Mouse (Mus musculus) adipocyte (in vitro differentiated cells): ENCODE results near the gene Gm13271.
"Not testable (repeated sequence)": the region's sequence is repeated elsewhere in the genome, so short reads cannot be mapped to it uniquely, and the experiment has no call there.

Experiments
- DNase-seq: peaks from one replicate; pipeline ENCODE4 v3.0.0-alpha.2; 2016; ENCODE audit warnings: low spot score

Gene Gm13271

DNA sequence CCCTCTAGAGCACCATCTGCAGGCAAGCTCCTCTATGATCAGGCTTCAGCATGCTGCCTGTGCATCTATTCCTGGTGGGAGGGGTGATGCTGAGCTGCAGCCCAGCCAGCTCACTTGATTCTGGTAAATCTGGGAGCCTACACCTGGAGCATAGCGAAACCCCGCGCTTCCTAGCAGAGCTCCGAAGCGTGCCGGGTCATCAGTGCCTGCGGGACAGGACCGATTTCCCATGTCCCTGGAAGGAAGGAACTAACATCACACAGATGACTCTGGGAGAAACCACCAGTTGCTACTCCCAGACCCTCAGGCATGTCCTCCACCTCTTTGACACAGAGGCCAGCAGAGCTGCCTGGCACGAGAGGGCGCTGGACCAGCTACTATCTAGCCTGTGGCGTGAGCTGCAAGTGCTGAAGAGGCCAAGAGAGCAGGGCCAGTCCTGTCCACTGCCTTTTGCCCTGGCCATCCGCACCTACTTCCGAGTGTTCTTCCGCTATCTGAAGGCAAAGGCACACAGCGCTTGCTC, at the start of gene Gm13271:
TSS of gene Gm13271 (plus strand) at position 51 of the 523 bp plus-strand sequence.
- not testable (repeated sequence) for DNase-seq

DNA sequence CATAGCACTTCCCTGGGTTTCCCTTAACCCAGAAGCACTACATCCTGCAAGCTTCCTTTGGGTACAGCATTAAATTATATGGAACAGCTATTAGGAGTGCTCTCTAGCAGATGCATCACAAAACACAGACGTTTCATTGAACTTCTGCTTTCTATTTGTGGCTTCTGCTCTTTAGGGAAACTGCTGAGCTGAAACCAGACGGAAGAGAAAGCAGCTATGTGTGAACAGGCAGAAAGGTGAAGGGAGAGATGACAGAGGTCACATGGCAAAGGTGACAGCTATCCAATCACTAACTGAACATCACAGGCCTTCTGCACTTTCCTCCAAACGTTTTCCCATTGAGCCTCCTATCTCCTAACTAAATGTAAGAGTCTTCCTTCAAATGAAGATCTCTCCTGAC, 48.7 kb upstream of the Gm13271 start:
- no peak for DNase-seq

GRCm38 (mm10) chr4:88707128-88707826, 47.4 kb upstream of the Gm13271 start:
- DNase-seq = peak; percentile 62

GRCm38 (mm10) chr4:88714281-88714680, 40.4 kb upstream of the Gm13271 start:
- peak; percentile 42 for DNase-seq

DNA sequence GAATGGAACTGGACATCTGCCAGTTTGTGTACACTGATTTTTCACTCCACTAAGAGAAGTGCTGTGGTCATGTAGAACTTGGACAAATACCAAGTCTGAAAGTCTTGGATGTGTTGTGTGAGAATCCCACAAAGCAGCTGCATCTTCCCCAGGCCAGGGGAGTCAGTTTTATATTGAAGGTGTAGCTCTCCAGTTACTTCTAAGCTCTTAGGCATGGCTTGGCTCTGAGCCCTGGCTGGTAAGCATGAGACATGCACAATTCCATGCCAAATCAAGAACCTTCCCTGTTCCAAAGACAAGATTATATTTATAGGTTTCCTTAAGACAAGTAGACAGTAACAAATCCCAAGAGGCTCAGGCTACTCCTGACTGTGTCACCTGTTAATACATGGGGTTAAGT, 39.6 kb upstream of the Gm13271 start:
- DNase-seq = peak; percentile 22

GRCm38 (mm10) chr4:88718715-88719114, 36.0 kb upstream of the Gm13271 start:
- DNase-seq = peak; percentile 26

- DNase-seq = peak; percentile 96
Measured at GRCm38 (mm10) chr4:88721791-88722721, 32.6 kb upstream of the Gm13271 start, which contains the start of the genes Gm26566 and Klhl9. Gm26566 (plus strand) TSS chr4:88721805. Klhl9 (minus strand) TSS chr4:88722465.

GRCm38 (mm10) chr4:88723497-88724090, 31.1 kb upstream of the Gm13271 start:
- no peak for DNase-seq

GRCm38 (mm10) chr4:88726727-88727126, 27.9 kb upstream of the Gm13271 start:
- DNase-seq = no peak

- DNase-seq = peak; percentile 38
Measured at GRCm38 (mm10) chr4:88727324-88727723, 27.3 kb upstream of the Gm13271 start.

DNA sequence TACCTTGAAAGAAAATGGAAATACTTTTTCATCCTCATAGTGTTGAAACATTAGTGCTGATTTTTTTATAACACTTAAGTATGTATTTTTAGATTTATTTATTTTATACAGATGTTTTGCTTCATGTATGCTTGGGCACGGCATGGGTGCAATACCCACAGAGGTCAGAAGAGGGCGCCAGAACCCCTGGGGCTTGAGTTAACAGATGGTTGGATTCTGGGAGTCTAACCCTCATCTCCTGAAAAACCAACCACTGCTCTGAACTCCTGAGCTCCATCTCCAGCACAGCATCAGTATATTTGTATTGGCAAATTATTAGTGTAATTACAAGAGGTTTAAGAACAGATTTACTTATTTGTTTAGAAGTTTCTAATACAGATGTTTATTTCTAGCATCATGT, 16.2 kb upstream of the Gm13271 start:
- peak; percentile 54 for DNase-seq

DNA sequence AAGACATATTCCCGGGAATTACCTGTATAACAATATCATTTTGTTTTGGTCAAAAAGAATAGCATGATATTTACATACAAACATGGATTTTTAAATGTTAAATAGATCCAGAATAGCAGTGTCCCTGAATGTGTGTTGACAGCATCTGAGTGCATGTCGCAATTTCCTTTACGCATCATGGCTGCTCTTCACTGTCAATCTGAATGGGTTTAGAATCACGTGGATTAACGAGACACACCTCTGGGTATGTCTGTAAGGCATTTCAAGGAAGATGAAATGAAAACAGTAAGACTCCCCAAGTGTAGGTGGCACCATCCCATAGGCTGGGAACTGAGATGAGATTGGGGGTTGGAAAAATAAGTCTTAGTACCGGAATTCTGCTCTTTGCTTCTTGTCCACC, 15.6 kb upstream of the Gm13271 start:
- no peak for DNase-seq

DNA sequence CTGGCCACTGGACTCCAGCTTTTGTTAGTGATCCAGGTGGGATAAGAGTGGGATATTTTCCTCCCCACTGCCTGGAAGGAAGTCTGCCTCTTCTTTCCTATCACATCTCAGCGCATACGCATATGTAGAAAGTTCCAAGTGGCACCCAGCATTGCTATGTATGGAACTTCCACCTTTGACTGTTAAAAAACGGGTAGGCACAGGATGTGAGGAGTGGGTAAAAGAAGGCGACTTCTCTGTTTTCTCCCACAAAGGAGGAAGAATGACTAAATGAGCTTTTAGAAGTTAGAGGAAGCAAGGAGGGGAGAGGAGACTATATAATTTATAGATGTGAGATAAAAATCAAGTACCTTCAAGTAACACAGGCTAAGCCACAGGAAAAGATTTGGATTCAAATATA, 13.2 kb upstream of the Gm13271 start:
- no peak for DNase-seq

- no peak for DNase-seq
Measured at GRCm38 (mm10) chr4:88742771-88743371, 11.8 kb upstream of the Gm13271 start.

DNA sequence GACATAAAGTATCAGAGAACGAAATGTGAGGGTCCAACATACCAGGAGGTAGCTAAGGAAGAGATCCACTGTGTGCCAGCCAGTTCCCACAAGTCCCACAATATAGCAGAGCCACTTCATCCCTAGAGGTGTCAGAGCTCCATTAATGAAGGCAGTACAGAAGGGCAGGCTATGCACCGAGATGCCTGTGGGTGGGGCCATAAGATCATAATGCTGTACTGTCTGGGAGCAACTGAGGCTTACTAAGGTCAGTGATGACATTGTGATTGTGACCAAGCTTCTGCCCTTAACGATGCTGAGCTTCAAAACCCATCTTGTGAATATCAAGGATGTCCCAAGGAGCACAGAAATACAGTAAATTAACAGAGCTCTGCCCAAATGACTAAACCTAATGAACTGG, 10.5 kb upstream of the Gm13271 start:
- DNase-seq = no peak

GRCm38 (mm10) chr4:88749926-88750325, 4.7 kb upstream of the Gm13271 start:
- DNase-seq = no peak

- not testable (repeated sequence) for DNase-seq
Measured at GRCm38 (mm10) chr4:88756581-88757513, 2.2 kb downstream of the Gm13271 start.

- not testable (repeated sequence) for DNase-seq
Measured at GRCm38 (mm10) chr4:88757628-88758031, 3.0 kb downstream of the Gm13271 start.

DNA sequence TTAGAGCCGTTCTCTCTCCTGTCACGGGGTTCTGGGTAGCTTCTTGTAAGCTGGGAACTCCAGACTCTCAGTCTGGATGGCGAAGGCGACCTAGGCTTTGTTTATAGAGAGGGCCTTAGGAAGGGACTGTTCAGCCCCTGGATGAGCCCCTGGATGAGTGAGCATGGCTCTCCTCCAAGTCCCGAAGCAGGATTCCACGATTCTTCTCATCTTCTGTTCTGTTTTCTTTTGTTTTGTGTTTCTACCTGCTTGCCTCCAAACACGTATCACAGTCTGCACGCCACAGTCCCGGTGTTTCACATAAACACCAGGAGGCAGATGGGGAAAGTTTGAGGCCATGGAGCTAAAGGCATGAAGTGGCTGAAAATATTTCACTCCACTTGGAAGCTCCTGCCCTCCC, 4.1 kb downstream of the Gm13271 start:
- not testable (repeated sequence) for DNase-seq

DNA sequence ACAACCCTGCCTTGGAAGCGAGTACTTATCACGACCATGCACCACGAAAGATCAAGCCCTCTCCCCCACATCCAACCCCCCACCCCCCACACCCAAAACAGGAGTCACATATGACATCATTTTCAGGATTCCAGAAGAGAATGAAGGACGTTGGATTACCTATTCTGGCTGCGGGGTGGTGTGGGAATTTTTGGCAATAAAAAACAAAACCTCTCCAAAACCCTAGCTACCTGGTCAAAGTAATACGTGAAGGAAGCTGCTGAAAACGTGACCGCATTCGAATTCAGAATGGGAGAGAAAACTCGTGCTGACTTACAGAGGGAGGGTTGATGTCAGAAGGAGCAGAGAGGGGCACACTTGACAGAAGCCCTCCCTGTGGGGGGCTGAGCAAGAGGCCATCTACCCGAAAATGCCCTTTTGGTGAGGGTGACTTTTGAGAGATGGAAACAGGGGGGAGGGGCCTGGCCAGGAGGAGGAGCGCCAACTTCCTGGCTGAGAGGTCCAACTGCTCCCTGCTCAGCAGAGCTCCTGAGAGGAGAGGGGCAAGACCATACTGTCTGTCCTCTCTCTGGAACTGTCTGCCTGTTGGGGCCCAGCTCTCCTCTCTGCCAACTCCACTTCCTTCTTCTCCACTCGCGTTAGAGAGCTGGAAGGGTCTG, 5.1 kb downstream of the Gm13271 start, which contains the start of gene Gm13283:
TSS of gene Gm13283 (plus strand) at position 510 of the 659 bp plus-strand sequence.
- not testable (repeated sequence) for DNase-seq
